Mouse (Mus musculus): ENCODE measurements at regions not wholly inside any gene's neighbourhood (a gene's known extent, or its start where the extent isn't known, plus 50 kb on each side); places are given as distances from the start of the nearest gene placed in this dataset.

GRCm38 (mm10) chr6:117422846-117423573 is 254.7 kb downstream of the Cxcl12 start:
- no peak for DNase-seq (ENCODE audit: low spot score)

GRCm38 (mm10) chr6:117426363-117426762 is 258.0 kb downstream of the Cxcl12 start:
- no peak for DNase-seq (ENCODE audit: low spot score)

- DNase-seq (ENCODE audit: low spot score), result no peak
Measured at GRCm38 (mm10) chr6:117427351-117428142, 259.2 kb downstream of the Cxcl12 start.

- no peak for DNase-seq (ENCODE audit: low spot score)
Measured at GRCm38 (mm10) chr6:117428441-117428840, 260.1 kb downstream of the Cxcl12 start.

- no peak for DNase-seq (ENCODE audit: low spot score)
Measured at GRCm38 (mm10) chr6:117430876-117431781, 262.8 kb downstream of the Cxcl12 start.

DNA sequence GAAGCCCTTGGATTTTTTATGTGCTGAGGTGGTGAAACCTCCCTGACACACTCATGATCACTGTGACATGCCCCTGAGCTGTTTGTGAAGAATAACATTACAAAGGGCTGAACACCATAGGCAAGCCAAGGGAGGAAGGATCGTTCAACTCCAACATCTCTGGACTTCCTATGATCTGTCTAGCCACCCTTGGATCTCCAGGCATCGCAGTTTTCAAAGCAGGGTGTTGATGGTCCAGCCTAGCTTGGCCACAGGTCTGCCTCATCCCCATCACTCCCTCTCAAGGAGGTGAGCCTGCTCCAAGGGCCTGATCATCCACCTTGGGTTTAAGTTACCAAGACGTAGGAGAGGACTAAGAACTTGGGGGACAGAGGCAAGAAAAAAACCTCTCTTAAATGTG is 268.5 kb downstream of the Cxcl12 start:
- DNase-seq (ENCODE audit: low spot score), result no peak

- DNase-seq (ENCODE audit: low spot score), result peak; percentile 81
Measured at GRCm38 (mm10) chr6:117437411-117438101, 269.2 kb downstream of the Cxcl12 start.

DNA sequence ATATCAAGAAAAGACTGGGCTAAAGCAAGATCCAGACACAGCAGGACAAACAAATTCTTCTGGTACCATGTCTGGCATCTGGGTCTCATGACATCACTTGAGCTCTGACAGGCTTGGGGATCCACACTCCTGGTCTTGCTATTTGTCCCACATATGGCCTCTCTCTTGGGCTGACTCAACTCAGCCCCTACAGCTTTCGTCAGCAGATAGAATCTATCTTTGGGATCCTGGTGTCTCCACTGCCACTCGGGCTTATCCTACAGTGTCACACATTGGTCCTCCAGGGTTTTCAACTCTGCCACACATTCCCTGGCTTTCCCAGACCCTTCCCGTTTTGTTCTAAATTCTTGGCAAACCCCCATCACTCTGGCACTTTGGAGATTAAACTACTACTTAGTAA is 280.3 kb downstream of the Cxcl12 start:
- DNase-seq (ENCODE audit: low spot score), result peak; percentile 59

GRCm38 (mm10) chr6:117451001-117451400 is 282.7 kb downstream of the Cxcl12 start:
- no peak for DNase-seq (ENCODE audit: low spot score)

DNA sequence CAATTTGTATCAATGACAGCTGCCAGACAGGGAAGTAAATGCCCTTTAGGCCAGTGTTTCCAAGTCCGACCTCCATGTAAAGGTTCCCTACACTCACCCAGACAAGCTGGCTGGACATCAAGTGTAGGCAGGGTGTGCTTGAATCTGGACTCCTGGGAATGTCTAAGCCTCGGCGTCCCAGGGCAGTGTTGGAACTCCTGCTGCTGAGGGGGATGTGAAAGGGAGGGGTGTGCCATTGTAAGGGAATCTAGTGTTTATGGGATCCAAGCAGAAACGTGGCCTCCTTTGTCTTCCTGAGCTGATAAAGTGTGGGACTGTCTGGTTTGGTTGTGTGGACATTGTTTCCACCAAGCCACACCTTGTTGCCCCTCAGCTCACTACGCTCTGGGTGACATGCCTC is 291.9 kb downstream of the Cxcl12 start:
- DNase-seq (ENCODE audit: low spot score), result peak; percentile 57

DNA sequence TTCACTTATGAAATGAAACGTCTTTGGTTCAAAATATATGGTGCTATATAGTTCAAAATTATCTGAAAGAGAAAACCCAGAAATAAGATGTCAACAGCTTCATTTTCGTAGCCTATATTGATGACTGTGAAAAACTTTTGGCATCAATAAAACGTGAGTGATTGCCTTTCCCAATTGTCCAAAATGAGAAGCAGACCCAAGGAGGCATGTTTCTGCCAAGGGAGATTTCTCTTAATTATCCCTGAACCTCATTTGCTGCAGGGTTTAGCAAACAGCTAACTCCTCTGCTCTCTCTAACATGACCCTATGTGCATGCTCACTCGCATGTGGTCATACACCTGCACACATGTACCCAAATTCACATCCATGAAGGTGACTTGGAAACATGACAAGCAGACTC is 296.8 kb downstream of the Cxcl12 start:
- no peak for DNase-seq (ENCODE audit: low spot score)

DNA sequence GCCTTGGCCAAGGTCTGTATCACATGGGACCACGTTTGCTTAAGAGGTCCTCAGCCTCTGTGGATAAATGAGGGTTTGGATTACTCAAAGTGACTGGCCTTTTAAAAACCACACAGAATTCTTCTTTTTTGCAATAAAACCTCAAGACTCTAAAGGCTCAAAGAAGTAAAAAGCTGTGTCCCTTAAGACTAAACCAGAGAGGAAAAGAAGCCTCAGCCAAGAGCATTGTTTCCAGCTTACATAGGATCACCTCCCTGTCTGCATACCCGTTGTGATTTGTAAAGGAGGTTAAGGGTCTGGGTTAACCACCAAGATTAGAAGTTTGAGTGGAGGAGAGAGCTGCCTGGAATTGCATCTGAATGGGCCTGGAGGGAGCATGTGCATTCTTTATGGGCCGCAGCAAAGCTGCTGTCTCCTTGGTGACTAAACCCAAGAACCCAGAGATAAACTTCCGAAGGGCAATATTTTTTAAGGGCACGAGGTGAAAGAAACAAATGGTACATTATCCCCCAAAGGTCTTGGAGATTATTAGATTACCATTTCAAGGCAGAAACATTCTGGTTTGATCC is 297.4 kb downstream of the Cxcl12 start:
- DNase-seq (ENCODE audit: low spot score), result no peak

- no peak for DNase-seq (ENCODE audit: low spot score)
Measured at GRCm38 (mm10) chr6:117479376-117479775, 311.0 kb downstream of the Cxcl12 start.

DNA sequence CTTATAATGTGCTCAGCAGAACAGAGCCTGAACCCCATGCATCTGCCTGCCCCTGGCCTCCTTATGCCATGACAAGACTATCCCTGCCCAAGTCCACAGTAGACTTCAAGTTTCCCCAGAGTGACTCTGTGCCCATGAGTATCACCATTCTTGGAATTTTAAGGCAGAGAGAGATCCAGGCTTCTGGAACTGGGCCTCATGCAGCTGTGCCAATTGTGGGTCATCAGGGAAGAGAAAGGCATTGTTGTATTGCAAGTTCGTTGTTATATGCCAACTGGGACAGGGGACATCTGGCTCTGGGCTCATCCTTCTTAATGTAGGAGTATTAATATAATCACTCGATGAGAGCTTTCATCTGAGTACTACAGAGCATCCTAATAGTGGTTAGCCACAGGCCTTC is 312.1 kb downstream of the Cxcl12 start:
- peak; percentile 75 for DNase-seq (ENCODE audit: low spot score)

DNA sequence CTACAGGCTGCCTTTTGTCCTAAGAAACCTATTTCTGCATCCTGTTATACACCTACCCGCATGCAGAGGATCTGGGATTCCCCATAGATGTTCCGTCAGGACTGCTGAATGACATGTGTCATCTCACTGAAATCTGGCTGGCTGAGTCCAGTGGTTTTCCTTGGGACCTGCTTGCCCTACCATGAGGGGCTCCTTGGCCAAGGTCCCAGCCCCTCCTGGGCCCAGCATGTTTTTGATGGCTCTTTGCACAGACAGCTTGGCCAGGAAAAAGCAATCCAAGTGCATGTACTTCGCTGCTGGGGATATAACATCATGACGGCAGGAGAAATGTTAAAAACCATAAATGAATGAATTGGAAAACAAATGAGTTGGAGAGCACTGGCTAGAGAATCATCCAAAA is 320.8 kb downstream of the Cxcl12 start:
- no peak for DNase-seq (ENCODE audit: low spot score)

DNA sequence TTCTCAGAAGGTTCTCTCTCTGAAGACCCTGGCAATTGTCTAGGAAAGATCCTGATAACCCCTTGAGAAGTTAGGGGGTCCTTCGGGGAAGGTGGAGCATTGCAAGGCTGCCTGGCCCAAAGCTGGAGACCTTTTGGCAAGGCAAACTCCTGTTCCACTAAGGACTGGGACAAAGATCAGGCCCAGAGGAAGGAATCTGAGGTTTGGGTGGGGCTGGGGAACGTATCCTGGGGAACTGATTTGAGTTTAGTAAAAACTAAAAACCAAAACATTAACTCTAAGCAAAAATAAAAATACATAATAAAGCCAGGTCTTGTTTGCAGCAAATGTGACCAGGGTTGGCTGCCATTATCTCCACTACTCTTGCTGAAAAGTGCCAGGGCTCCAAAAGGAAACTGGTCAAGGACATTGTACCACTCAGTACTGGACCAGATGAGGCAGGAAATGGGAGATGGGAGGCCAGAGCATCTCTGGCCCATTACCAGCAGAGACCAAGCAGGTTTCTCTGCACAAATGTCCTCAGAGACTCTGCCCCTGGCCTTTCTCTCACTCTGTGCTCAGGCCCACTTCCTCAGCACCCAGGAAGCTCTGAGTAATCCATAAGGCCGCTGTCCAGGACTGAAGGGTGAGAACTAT is 321.5 kb downstream of the Cxcl12 start:
- no peak for DNase-seq (ENCODE audit: low spot score)

GRCm38 (mm10) chr6:117494971-117495370 is 326.6 kb downstream of the Cxcl12 start:
- peak; percentile 26 for DNase-seq (ENCODE audit: low spot score)

- DNase-seq (ENCODE audit: low spot score), result peak; percentile 39
Measured at GRCm38 (mm10) chr6:117497337-117497736, 329.0 kb downstream of the Cxcl12 start.

DNA sequence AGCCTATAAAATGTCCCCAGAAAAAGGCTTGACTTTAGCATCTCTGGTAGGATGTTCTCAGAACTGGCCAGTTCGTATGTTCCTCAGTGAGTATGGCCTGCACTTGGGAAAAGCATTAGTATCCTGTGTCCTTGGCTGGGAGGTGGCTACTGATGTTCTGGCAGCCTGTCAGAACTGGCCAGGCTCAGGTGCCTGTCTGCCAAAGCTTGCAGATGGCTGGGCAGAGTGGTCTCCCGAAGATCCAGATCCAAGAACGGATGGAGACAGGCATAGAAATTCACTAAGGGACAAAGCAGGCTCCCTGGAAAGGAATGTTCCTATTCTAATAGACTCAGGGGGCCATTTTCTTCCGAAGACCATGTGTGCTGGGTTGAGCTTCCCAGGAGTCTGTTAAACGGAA is 329.6 kb downstream of the Cxcl12 start:
- no peak for DNase-seq (ENCODE audit: low spot score)

- DNase-seq (ENCODE audit: low spot score), result peak; percentile 43
Measured at GRCm38 (mm10) chr6:117502346-117502745, 334.0 kb downstream of the Cxcl12 start.

DNA sequence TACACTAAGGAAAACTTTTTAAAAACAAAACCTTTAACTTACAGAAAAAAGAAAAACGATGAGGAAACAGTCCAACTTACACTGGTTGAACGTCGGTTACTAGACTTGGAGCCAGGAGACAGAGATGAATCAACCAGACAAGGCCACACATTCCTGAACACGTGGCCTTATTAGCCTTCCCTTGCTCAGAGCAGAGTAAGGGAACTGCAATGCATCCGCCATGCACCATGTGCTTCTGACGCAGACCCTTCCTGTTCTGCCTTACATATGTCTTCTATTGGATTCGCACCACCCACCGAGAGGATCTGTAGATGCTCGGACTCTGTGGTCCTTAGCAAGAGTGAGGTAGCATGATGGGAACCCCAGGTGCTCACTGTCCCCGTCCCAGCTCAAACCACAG is 336.2 kb upstream of the Zfp637 start:
- DNase-seq (ENCODE audit: low spot score), result no peak
